Mouse (Mus musculus) cerebellum, adult 9-10 months (tissue): ENCODE results near the gene Rbms3.

ENCODE experiments used
- DNase-seq: peaks from one replicate; pipeline ENCODE4 v3.0.0; 2022

The Rbms3 gene

DNA sequence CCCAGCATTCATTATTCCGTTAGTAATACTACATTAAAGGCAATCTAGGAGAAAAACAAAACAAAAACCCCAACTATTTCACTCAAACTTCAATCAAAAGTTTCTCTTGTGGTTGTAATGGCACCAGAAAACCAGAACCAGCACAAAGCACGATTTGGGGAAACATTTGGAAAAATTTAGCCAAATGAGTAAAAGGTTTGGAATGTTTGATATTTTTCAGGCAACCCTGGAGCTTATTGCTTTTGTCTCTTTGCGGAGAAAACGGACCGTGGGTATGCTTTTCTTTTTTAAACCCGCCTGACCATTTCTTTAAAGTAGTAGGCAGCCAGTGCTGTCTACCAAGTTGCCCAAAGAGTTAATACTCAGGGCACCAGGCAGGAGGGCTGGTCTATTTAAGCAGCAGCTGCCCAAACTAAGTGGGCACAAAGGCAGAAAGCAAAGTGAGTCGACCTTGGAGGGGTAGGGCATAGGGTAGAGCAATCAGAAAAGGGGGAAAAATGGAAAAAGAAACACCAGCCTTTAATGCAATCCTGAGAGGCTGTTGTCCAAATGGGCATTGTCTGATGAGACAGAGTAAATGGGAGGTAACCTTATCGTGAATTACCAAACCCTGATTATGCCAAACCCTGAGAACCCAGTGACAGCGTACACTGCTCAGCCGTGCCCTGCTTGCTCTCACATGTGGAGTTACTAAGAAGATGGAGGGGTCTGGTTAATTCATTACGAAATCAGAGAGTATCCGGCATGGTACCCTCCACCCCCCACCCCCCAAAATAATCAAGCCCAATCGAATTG lies 379.5 kb downstream of the Rbms3 start:
- DNase-seq, result no peak

GRCm38 (mm10) chr9:117247311-117247980 lies 382.3 kb downstream of the Rbms3 start:
- DNase-seq, result no peak

DNA sequence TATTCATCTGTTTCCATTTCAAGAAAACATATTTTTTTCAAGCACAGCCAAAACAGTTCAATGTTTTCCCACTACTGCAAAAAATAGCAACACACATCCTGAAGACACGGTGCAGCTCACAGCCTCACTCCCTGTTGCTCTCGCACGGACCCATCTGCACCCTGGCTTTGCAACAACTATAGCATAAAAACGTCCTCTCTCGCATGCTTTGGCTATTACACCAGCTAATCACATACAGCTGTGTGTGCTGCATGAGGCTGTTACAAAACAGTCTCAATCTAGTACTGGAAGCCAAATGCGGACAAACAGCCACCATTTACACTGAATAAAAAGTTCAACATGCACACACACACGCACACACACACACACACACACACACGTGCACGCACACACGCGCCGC lies 383.5 kb downstream of the Rbms3 start:
- no peak for DNase-seq

DNA sequence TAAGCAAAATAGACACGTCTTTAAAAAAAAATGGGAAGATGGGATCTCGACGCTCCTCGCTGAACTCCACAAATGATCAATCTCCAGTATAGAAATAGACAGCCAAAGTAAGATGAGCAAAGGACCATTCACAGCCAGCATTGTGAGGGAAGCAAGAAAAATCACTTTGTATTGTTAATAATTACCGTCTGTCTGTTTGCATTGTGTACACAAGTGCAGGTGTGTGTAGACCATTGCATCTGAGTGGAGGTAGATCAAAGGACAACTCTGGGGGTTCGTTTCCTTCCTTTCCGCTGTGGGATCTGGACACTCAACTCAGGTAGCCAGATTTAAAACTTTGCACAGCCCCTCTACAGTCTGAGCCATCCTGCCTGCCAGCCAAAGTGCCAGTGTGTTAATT lies 386.3 kb downstream of the Rbms3 start:
- no peak for DNase-seq

- DNase-seq, result no peak
Measured at GRCm38 (mm10) chr9:117234726-117235075, 395.0 kb downstream of the Rbms3 start.

- no peak for DNase-seq
Measured at GRCm38 (mm10) chr9:117234065-117234725, 395.5 kb downstream of the Rbms3 start.

GRCm38 (mm10) chr9:117222741-117223140 lies 407.0 kb downstream of the Rbms3 start:
- DNase-seq, result no peak

DNA sequence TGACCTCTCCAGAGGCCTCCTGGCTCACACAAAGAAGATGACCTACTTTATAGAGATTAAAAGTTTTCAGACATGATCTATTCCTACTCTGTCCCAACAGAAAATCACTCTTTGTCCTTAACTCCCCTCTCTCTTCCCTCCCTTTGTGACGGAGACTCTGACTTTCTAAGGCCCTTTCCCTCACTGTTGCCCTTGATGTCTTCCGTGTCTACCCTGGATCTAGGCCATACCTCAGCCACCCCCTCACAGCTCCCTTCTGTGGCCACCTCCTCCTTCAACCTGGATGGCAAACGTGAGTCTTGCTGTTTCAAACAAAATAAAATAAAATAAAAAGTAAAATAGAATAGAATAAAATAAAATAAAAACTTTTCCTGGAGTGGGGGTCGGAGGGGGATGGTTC lies 408.2 kb downstream of the Rbms3 start:
- DNase-seq, result no peak

DNA sequence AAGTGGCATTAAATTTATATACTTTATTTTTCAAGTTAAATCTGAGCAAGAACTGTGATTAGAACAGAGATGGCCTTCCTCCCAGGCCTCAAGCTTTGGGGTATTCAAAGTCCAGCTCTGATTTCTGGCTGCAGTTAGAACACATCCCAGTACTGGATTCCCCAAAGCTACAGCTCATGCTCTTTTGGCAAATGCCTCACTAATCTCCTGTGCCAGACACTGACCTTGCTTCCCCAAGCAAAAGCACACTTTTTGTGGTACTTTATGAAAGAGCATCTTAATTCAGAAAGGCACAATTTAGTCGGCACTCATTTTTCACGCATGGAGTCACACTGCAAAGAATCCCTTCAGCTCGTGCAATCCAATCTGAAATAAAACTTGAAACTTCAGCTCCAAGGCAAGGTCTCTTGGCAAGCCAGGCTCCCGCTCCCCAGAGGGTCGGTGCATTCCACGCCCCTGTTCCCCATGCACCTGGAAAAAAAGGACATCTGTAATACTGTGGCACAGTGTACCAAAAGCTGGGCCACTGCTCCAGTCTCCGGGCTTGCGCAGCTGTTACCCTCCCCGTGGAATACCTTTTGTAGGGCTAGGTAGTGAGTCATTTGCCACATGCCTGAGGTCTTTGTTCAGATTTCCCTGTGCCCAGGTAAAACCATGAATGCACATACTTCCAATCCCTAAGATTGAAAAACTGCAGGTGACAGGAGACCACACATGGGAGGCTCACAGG lies 413.5 kb downstream of the Rbms3 start:
- DNase-seq, result no peak

DNA sequence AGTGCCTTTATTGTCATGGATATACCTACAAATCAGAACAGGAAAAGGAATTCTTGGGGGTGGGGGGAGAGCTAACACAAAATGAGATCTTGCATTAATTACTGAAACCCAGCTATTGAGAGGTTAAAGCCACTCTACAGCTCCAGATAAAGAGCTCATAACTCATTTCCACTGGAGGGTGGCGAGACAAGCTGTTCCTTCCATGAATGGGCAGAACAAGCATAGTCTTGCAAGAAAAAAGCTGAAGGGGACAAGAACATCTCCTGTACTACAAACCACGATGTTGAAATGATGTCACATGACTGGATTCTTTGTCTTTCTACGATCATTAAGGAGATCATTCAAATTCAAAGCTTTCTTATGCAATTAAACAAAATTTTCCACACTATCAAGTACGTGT lies 417.7 kb downstream of the Rbms3 start:
- DNase-seq, result no peak

GRCm38 (mm10) chr9:117210344-117210743 lies 419.4 kb downstream of the Rbms3 start:
- DNase-seq, result no peak

DNA sequence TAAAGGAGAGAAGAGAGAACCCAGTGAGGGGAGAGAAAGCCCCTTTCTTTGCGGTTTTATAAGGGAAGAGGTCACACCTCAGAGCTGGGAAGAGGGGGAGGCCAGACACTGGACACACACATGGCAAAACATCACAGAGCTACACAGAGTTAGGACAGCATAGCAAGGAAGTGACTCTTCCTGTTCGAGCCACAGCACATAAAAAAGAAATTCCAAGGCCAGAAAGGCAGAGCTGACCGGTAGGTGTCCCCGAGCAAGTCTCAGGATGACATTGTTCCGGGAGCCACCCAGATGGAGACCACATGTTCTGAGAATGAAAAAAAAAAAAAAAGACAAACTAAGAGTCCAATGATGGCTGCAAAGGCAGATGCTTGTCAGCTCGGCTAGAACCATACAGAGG lies 424.3 kb downstream of the Rbms3 start:
- DNase-seq, result no peak

- no peak for DNase-seq
Measured at GRCm38 (mm10) chr9:117200067-117200658, 429.6 kb downstream of the Rbms3 start.

- DNase-seq, result no peak
Measured at GRCm38 (mm10) chr9:117197531-117197930, 432.2 kb downstream of the Rbms3 start.

GRCm38 (mm10) chr9:117192565-117193540 lies 436.9 kb downstream of the Rbms3 start:
- no peak for DNase-seq

DNA sequence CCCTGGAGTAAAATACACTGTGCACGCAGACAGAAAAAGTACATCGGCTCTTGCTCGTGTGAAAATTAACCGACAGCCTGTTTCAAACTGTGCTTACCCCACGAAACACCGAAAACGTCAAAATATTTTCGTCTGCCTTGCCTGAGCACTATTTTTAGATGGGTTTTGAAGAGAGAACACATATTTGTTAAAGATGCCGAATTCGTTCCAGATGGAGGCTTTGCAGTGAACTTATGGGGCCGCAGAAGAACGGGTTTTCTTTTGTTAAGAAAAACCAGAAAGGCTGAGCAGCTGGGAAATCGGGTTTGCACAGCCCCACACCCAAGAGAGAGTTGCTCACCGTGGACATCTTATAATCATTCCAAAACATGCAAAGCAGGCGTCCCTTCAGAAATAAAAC lies 437.6 kb downstream of the Rbms3 start:
- DNase-seq, result no peak

- no peak for DNase-seq
Measured at GRCm38 (mm10) chr9:117188406-117188805, 441.3 kb downstream of the Rbms3 start.

- DNase-seq, result no peak
Measured at GRCm38 (mm10) chr9:117187116-117188034, 442.3 kb downstream of the Rbms3 start.

GRCm38 (mm10) chr9:117180658-117181057 lies 449.1 kb downstream of the Rbms3 start:
- no peak for DNase-seq

- no peak for DNase-seq
Measured at GRCm38 (mm10) chr9:117178366-117178765, 451.3 kb downstream of the Rbms3 start.

GRCm38 (mm10) chr9:117172526-117172925 lies 457.2 kb downstream of the Rbms3 start:
- no peak for DNase-seq
